Mouse (Mus musculus) midbrain, embryonic 11.5 days (tissue): ENCODE data around the gene Epn2. TPM values are rescaled to one million over a fixed set of nuclear protein-coding genes. Genes with fewer than 3 reads are reported as not detected.

Experiments used
- ATAC-seq: fragments of 200-750 bp; cut with Nextera tagmentation; 2 replicates; pipeline ENCODE4 v1.8.0; 2017; ENCODE audit warnings: moderate TSS enrichment, moderate library complexity; ENCODE audit not compliant: low FRiP score
- DNase-seq: peaks from one replicate; pipeline ENCODE4 v3.0.0; 2015; ENCODE audit warnings: low spot score; ENCODE audit errors: missing footprints
- H3K27ac ChIP-seq: fragments of 300-500 bp; sonication (generic); 2 replicates; pipeline ENCODE4 v1.5.1; 2014; ENCODE audit warnings: low read depth, low read length
- H3K27me3 ChIP-seq: fragments of 300-500 bp; sonication (generic); 2 replicates; pipeline ENCODE4 v1.6.1; 2014; ENCODE audit warnings: mild to moderate bottlenecking, low read length, moderate library complexity, mixed read lengths; ENCODE audit not compliant: control insufficient read depth, insufficient read depth
- H3K36me3 ChIP-seq: fragments of 300-500 bp; sonication (generic); 2 replicates; pipeline ENCODE4 v1.6.1; 2014; ENCODE audit warnings: mild to moderate bottlenecking, low read length, moderate library complexity, mixed read lengths; ENCODE audit not compliant: control insufficient read depth, insufficient read depth
- H3K4me1 ChIP-seq: fragments of 300-500 bp; sonication (generic); 2 replicates; pipeline ENCODE4 v1.6.1; 2014; ENCODE audit warnings: low read length; ENCODE audit not compliant: control insufficient read depth, insufficient read depth
- H3K4me2 ChIP-seq: fragments of 300-500 bp; sonication (generic); 2 replicates; pipeline ENCODE4 v1.6.1; 2014; ENCODE audit warnings: mild to moderate bottlenecking, moderate library complexity
- H3K4me3 ChIP-seq: fragments of 300-500 bp; sonication (generic); 2 replicates; pipeline ENCODE4 v1.5.1; 2014; ENCODE audit warnings: low read depth, low read length
- H3K9ac ChIP-seq: fragments of 300-500 bp; sonication (generic); 2 replicates; pipeline ENCODE4 v1.6.1; 2014; ENCODE audit warnings: low read length
- H3K9me3 ChIP-seq: fragments of 300-500 bp; sonication (generic); 2 replicates; pipeline ENCODE4 v1.6.1; 2016; ENCODE audit warnings: low read length; ENCODE audit not compliant: control insufficient read depth
- WGBS: fragments of 180-500 bp; shearing (Covaris S2); extraction: QIAGEN DNeasy Blood & Tissue Kit; methylation state at CpG from one replicate; pipeline ENCODE4 v1.1.7; 2014; 5-methylcytosine and 5-hydroxymethylcytosine counted together
- polyA plus RNA-seq: library from polyadenylated mRNA; unstranded; fragments of >200 nt; fragmentation: Nextera tagmentation; extraction: Ambion mirVana; gene quantifications from 2 replicates; pipeline ENCODE4 v1.2.1, GENCODE M21; 2014

The Epn2 gene
- polyA plus RNA-seq, 1 experiment from 2014 or later: 28.5 TPM

GRCm38 (mm10) chr11:61494129-61494997 is 85.1 kb downstream of the Epn2 start, which contains the start of gene Mapk7:
TSS of gene Mapk7 (minus strand) at chr11:61494406.
- Histone ChIP-seq H3K4me1 (peaks cover 10% of the 10 kb centered on the region), H3K27ac (peak within 1 kb of the TSS; percentile 75), H3K4me2 (peak within 1 kb of the TSS; percentile 87), H3K36me3 (peaks cover 22% of the 10 kb centered on the region), H3K9me3 (no peaks in the 10 kb centered on the region), H3K9ac (peak within 1 kb of the TSS; percentile 88), H3K4me3 (peak within 1 kb of the TSS; percentile 88), H3K27me3 (no peaks in the 10 kb centered on the region)
- peak; percentile 95 for ATAC-seq
- under 1% methylated on average over 62 of the region's 62 CpGs for WGBS
- peak; percentile 100 for DNase-seq

- Histone ChIP-seq H3K36me3 (peaks cover 26% of the 10 kb centered on the region), H3K4me2 (peak overlapping the region; percentile 87), H3K27me3 (no peaks in the 10 kb centered on the region), H3K4me3 (peak overlapping the region; percentile 88), H3K4me1 (peaks cover 10% of the 10 kb centered on the region), H3K9ac (peak overlapping the region; percentile 88), H3K27ac (peak overlapping the region; percentile 72), H3K9me3 (no peaks in the 10 kb centered on the region)
- ATAC-seq (peak; percentile 66), DNase-seq (peak; percentile 94)
- WGBS: 1% methylated on average over 47 of the region's 50 CpGs
Measured at GRCm38 (mm10) chr11:61493525-61494128, 85.9 kb downstream of the Epn2 start.

- Histone ChIP-seq H3K9ac (peak overlapping the region; percentile 88), H3K27me3 (no peaks in the 10 kb centered on the region), H3K36me3 (peaks cover 26% of the 10 kb centered on the region), H3K9me3 (no peaks in the 10 kb centered on the region), H3K27ac (no peak overlapping the region), H3K4me2 (peak overlapping the region; percentile 87), H3K4me1 (peaks cover 10% of the 10 kb centered on the region), H3K4me3 (peak overlapping the region; percentile 88)
- ATAC-seq: no peak
- peak; percentile 75 for DNase-seq
- 84% methylated on average over 12 of the region's 12 CpGs for WGBS
Measured at GRCm38 (mm10) chr11:61492749-61493401, 86.6 kb downstream of the Epn2 start.

- H3K4me1 ChIP-seq: peaks cover 12% of the 10 kb centered on the region
- H3K9ac ChIP-seq: no peak overlapping the region
- peaks cover 26% of the 10 kb centered on the region for H3K36me3 ChIP-seq
- DNase-seq (peak; percentile 37), ATAC-seq (no peak)
- 93% methylated on average over 22 of the region's 22 CpGs for WGBS
- H3K27ac ChIP-seq: no peak overlapping the region
- H3K4me2 ChIP-seq: no peak overlapping the region
- no peak overlapping the region for H3K4me3 ChIP-seq
- H3K27me3 ChIP-seq: no peaks in the 10 kb centered on the region
- no peaks in the 10 kb centered on the region for H3K9me3 ChIP-seq
Measured at GRCm38 (mm10) chr11:61490944-61491520, 88.5 kb downstream of the Epn2 start.

- H3K9me3 ChIP-seq: no peaks in the 10 kb centered on the region
- DNase-seq: no peak
- H3K9ac ChIP-seq: no peak overlapping the region
- peaks cover 21% of the 10 kb centered on the region for H3K4me1 ChIP-seq
- WGBS: 91% methylated on average over 8 of the region's 8 CpGs
- H3K4me3 ChIP-seq: no peak overlapping the region
- no peaks in the 10 kb centered on the region for H3K27me3 ChIP-seq
- H3K4me2 ChIP-seq: no peak overlapping the region
- no peak for ATAC-seq
- no peak overlapping the region for H3K27ac ChIP-seq
- peaks cover 26% of the 10 kb centered on the region for H3K36me3 ChIP-seq
Measured at GRCm38 (mm10) chr11:61489874-61490273, 89.6 kb downstream of the Epn2 start.

- no peaks in the 10 kb centered on the region for H3K27me3 ChIP-seq
- no peak overlapping the region for H3K9ac ChIP-seq
- WGBS: 87% methylated on average over 2 of the region's 2 CpGs
- peaks cover 26% of the 10 kb centered on the region for H3K36me3 ChIP-seq
- H3K4me2 ChIP-seq: no peak overlapping the region
- ATAC-seq (no peak), DNase-seq (peak; percentile 62)
- H3K27ac ChIP-seq: no peak overlapping the region
- no peaks in the 10 kb centered on the region for H3K9me3 ChIP-seq
- H3K4me3 ChIP-seq: no peak overlapping the region
- peaks cover 27% of the 10 kb centered on the region for H3K4me1 ChIP-seq
Measured at GRCm38 (mm10) chr11:61489085-61489484, 90.4 kb downstream of the Epn2 start.

- Histone ChIP-seq H3K27me3 (no peaks in the 10 kb centered on the region), H3K9ac (no peak overlapping the region), H3K27ac (no peak overlapping the region), H3K4me3 (no peak overlapping the region), H3K36me3 (peaks cover 26% of the 10 kb centered on the region), H3K4me1 (peaks cover 23% of the 10 kb centered on the region), H3K4me2 (no peak overlapping the region), H3K9me3 (no peaks in the 10 kb centered on the region)
- ATAC-seq: no peak
- 89% methylated on average over 7 of the region's 7 CpGs for WGBS
- DNase-seq: peak; percentile 65
Measured at GRCm38 (mm10) chr11:61487936-61488335, 91.6 kb downstream of the Epn2 start.

GRCm38 (mm10) chr11:61487401-61487800 is 92.1 kb downstream of the Epn2 start:
- Histone ChIP-seq H3K27ac (no peak overlapping the region), H3K9ac (no peak overlapping the region), H3K9me3 (no peaks in the 10 kb centered on the region), H3K4me2 (no peak overlapping the region), H3K36me3 (peaks cover 26% of the 10 kb centered on the region), H3K4me3 (no peak overlapping the region), H3K4me1 (peaks cover 18% of the 10 kb centered on the region), H3K27me3 (no peaks in the 10 kb centered on the region)
- ATAC-seq: no peak
- 77% methylated on average over 2 of the region's 2 CpGs for WGBS
- DNase-seq: peak; percentile 66
